10 mouse cellular contexts compared by ENCODE assay signal in the genomic region with DNA sequence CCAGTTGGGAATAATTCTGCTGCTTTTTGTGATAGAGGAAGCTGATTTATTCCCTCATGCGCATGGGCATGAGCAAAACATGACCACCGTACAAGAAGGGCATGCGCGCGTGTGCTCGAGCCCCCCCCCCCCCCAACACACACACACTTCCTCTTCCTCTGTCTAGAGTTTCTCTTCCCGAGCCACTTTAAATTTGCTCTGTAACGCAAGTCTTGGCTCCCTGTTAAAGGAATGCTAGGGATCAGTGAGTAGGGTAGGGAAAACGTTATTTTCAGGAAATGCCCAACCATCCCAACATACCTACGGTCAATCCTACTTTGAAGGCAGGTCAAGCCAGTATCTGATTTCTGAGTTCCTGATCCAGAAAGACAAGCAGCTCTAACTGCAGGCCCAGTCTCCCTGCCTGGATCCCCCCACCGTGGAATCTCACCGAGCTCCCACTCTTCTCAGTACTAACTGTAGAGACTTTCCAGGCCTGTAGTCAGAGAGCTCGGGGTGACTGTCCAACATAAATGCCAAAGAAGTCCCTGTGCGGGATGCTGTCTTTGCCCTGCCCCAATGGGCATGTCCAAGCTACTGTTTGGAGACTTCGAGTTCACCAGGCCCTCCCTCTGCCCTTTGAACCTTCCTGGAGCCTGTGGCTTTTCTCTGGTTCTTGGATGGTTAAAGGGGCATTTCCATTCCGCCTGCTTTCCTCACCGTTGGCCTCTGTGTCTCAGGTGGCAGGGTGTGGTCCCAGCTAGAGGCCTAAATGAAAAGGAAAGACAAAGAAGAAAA. TPM values are rescaled to one million over a fixed set of nuclear protein-coding genes. Genes with fewer than 3 reads are reported as not detected.
A peak's percentile ranks its signal among the peaks of the same experiment; 100 is the strongest.
DNase-seq lines count a peak whose midpoint lies in the region; ATAC-seq and TF ChIP-seq lines count a peak whose summit lies in the region.
"Had no signal": no experiment of that assay in that cellular context is flagged by ENCODE, and none has a peak within 500 bp of the region (broad histone marks: within the 10 kb centered on the region; RNA-seq: fewer than 3 reads in every experiment).

No protein-coding gene starts in this region.

- intact Hi-C loops in left cerebral cortex, postnatal 10 days (cut with DNase I), result loop anchor here (5.0 to 10.0 kb wide), 2 partner anchors 60 to 342 kb away; no protein-coding TSS in a partner anchor

- peaks cover 6% of the 10 kb centered on the region; the same call in 1 of the 2 replicates for H3K4me1 ChIP-seq in kidney, adult 2 months (ENCODE audit: control insufficient read depth, insufficient read depth, low read length)
- H3K4me1 ChIP-seq: midbrain, embryonic 12.5 days had no signal

- no peaks in the 10 kb centered on the region for H3K36me3 ChIP-seq in kidney, adult 2 months (ENCODE audit: control insufficient read depth, insufficient read depth, low read length)
- H3K36me3 ChIP-seq: midbrain, embryonic 12.5 days had no signal

- no peak for TF ChIP-seq POLR2A in kidney, adult 2 months (IDR thresholded peaks at IDR 0.05; ENCODE audit: low read depth, low read length)

- 28% methylated on average over 17 of the region's 17 CpGs for WGBS in kidney, adult 2 months

- TF ChIP-seq CTCF in kidney, adult 2 months (conservative IDR thresholded peaks at IDR 0.05; ENCODE audit: insufficient read depth, insufficient read length, low read depth, low read length), result no peak

- no peaks in the 10 kb centered on the region for H3K27me3 ChIP-seq in kidney, adult 2 months (replicated peaks; ENCODE audit: control insufficient read depth, insufficient read depth, low read length)
- H3K27me3 ChIP-seq: midbrain, embryonic 12.5 days had no signal

- 0 out of 2 replicates have a peak overlapping the region, but pooled peaks have one; percentile 36 for H3K27ac ChIP-seq in kidney, adult 2 months (ENCODE audit: insufficient read depth, low read depth, low read length)
- H3K27ac ChIP-seq: midbrain, embryonic 12.5 days had no signal

- H3K4me3 ChIP-seq in kidney, adult 2 months (ENCODE audit: insufficient read depth, low read depth, low read length), result 0 out of 2 replicates have a peak overlapping the region, but pooled peaks have one; percentile 6
- H3K4me3 ChIP-seq: erythroblast, embryonic 14.5 days; midbrain, embryonic 12.5 days had no signal

- peak; percentile 71 for DNase-seq in CD4-positive, CD25-positive, alpha-beta regulatory T cell, adult 2 months (ENCODE audit: low read depth, low spot score)
- DNase-seq in MEL-GATA-1-ER (ENCODE audit: extremely low read depth, low read depth), result peak; percentile 18
- peak; percentile 75 for DNase-seq in kidney, adult 2 months
- DNase-seq in adrenal gland, postnatal 25 days, result no peak
- DNase-seq in left cerebral cortex, postnatal 10 days (ENCODE audit: extremely low spot score in 1 of 2, low spot score in 2 of 2), result no peak
- DNase-seq in cerebellum, postnatal 10 days, result no peak
- DNase-seq: adrenal gland, adult 2 months had no signal

- peak; percentile 59; the same call in 1 of the 2 replicates for ATAC-seq in megakaryocyte-erythroid progenitor cell, adult 5-6 weeks (replicated peaks; ENCODE audit: low FRiP score, low TSS enrichment, poor library complexity, severe bottlenecking)

RNA-seq across cellular contexts. Expression of a gene that starts 33.3 kb away (rescaled TPM):
- polyA plus RNA-seq in kidney, adult 2 months (2012; rRNA removed), result 59.5 and 73.8 TPM in 2 replicates
- 0.35 TPM in 1 of 2 replicates, not detected in the other for total RNA-seq in megakaryocyte-erythroid progenitor cell, adult 5-6 weeks (2014; fragmentation: Nextera tagmentation)
- total RNA-seq in megakaryocyte-erythroid progenitor cell, adult 5-6 weeks (2017), result not detected in 2 replicates
- total RNA-seq in adrenal gland, postnatal 25 days (2021), result not detected in 2 replicates
- under 1 TPM; 0.32 to 0.81 TPM for total RNA-seq in left cerebral cortex, postnatal 10 days (2021)
- polyA plus RNA-seq: adrenal gland, adult 2 months; erythroblast, embryonic 14.5 days had no signal

Comparison
In these comparisons a context has a peak if more than half of its experiments do, and no peak if none do; other contexts are left out.
1. DNase-seq: peak in CD4-positive, CD25-positive, alpha-beta regulatory T cell, adult 2 months (single experiment), MEL-GATA-1-ER (single experiment) and kidney, adult 2 months (single experiment); none in adrenal gland, postnatal 25 days (single experiment), left cerebral cortex, postnatal 10 days (0 of 2) and cerebellum, postnatal 10 days (0 of 2).